ENCODE assay signal across 22 mouse cellular contexts in the genomic region with DNA sequence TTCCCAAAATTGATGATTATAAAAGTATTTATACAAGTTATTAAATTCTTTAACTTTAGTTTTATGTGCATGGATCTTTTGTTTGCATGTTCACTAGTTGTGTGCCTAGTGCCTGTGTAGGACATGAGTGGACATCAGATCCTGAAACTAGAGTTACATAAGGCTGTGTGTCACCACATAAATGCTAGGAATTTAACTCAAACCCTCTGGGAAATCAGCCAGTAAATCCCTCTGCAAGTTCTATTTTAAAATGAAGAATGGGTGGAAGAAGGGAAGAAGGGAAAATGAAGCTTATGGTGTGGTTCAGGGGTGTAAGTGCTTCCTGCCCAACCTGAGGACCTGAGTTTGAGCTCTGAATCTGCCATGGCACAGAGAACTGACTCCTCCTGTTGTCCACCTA. TPM values are rescaled to one million over a fixed set of nuclear protein-coding genes. Genes with fewer than 3 reads are reported as not detected.
DNase-seq lines count a peak whose midpoint lies in the region; ATAC-seq and TF ChIP-seq lines count a peak whose summit lies in the region.
"Had no signal": no experiment of that assay in that cellular context is flagged by ENCODE, and none has a peak within 500 bp of the region (broad histone marks: within the 10 kb centered on the region; RNA-seq: fewer than 3 reads in every experiment).

No protein-coding gene starts in this region.

- H3K27ac ChIP-seq in lung, embryonic 14.5 days (ENCODE audit: low read depth): no peak overlapping the region
- H3K27ac ChIP-seq in forebrain, embryonic 12.5 days: no peak overlapping the region
- H3K27ac ChIP-seq: forebrain, embryonic 15.5 days; heart, adult 2 months; heart, embryonic 10.5 days; hindbrain, embryonic 12.5 days; hindbrain, embryonic 15.5 days had no signal

- no peak overlapping the region for H3ac ChIP-seq in myocyte (ENCODE audit: control insufficient read depth, insufficient read length)

- H3K27me3 ChIP-seq in lung, embryonic 14.5 days (ENCODE audit: insufficient read depth, low read length): no peaks in the 10 kb centered on the region
- no peaks in the 10 kb centered on the region for H3K27me3 ChIP-seq in myocyte (ENCODE audit: control insufficient read depth, insufficient read depth, insufficient read length)
- H3K27me3 ChIP-seq in forebrain, embryonic 12.5 days: no peaks in the 10 kb centered on the region
- H3K27me3 ChIP-seq: CH12.LX; forebrain, embryonic 15.5 days; hindbrain, embryonic 12.5 days; hindbrain, embryonic 15.5 days had no signal

- H3K9ac ChIP-seq in lung, embryonic 14.5 days: no peak overlapping the region
- H3K9ac ChIP-seq in forebrain, embryonic 12.5 days: no peak overlapping the region
- H3K9ac ChIP-seq: forebrain, embryonic 15.5 days; hindbrain, embryonic 12.5 days; hindbrain, embryonic 15.5 days had no signal

- H3K9me3 ChIP-seq in lung, embryonic 14.5 days (ENCODE audit: low read depth, low read length): no peaks in the 10 kb centered on the region
- H3K9me3 ChIP-seq in forebrain, embryonic 12.5 days: no peaks in the 10 kb centered on the region
- H3K9me3 ChIP-seq: forebrain, embryonic 15.5 days; G1E; heart, embryonic 10.5 days; hindbrain, embryonic 12.5 days; hindbrain, embryonic 15.5 days had no signal

- H3K4me3 ChIP-seq in lung, embryonic 14.5 days (ENCODE audit: low read depth, low read length): no peak overlapping the region
- no peak overlapping the region for H3K4me3 ChIP-seq in myocyte
- H3K4me3 ChIP-seq in forebrain, embryonic 12.5 days (replicated peaks): no peak overlapping the region
- H3K4me3 ChIP-seq: forebrain, embryonic 15.5 days; heart, adult 2 months; heart, embryonic 10.5 days; hindbrain, embryonic 12.5 days; hindbrain, embryonic 15.5 days had no signal

- TF ChIP-seq CTCF in lung, embryonic 14.5 days (IDR thresholded peaks at IDR 0.05; ENCODE audit: low read depth): no peak

- peaks cover 39% of the 10 kb centered on the region for H3K79me2 ChIP-seq in myocyte (ENCODE audit: control insufficient read depth, insufficient read depth)

- no peaks in the 10 kb centered on the region for H3K4me1 ChIP-seq in lung, embryonic 14.5 days (ENCODE audit: insufficient read depth)
- H3K4me1 ChIP-seq in forebrain, embryonic 12.5 days: no peaks in the 10 kb centered on the region
- H3K4me1 ChIP-seq: forebrain, embryonic 15.5 days; heart, embryonic 10.5 days; hindbrain, embryonic 12.5 days; hindbrain, embryonic 15.5 days had no signal

- DNase-seq in lung, embryonic 14.5 days: peak; percentile 28
- no peak for DNase-seq in lung, postnatal 25 days (ENCODE audit: low spot score)
- DNase-seq in 3T3-L1 (ENCODE audit: low read depth, low spot score) (peak; percentile 70), NIH3T3 (ENCODE audit: low read depth) (peak; percentile 32)
- DNase-seq in cerebellum, adult 11-12 months: no peak
- DNase-seq: adrenal gland, adult 2 months; adrenal gland, postnatal 14 days; B cell, adult 2 months; cerebellum, adult 18-20 months; cerebellum, adult 9-10 months; cerebellum, postnatal 14 days; gastrocnemius, postnatal 25 days; heart, adult 2 months had no signal

- ATAC-seq in lung, embryonic 14.5 days (ENCODE audit: insufficient read depth): no peak
- ATAC-seq in forebrain, embryonic 12.5 days (ENCODE audit: low FRiP score): no peak
- ATAC-seq: forebrain, embryonic 15.5 days; intestine, postnatal 0 days had no signal

- no peak for TF ChIP-seq POLR2A in myocyte (IDR thresholded peaks at IDR 0.05; ENCODE audit: insufficient read length, low read depth)

- no peak overlapping the region for H3K4me2 ChIP-seq in lung, embryonic 14.5 days
- peak overlapping the region; percentile 25 for H3K4me2 ChIP-seq in myocyte (ENCODE audit: low read depth)
- H3K4me2 ChIP-seq in forebrain, embryonic 12.5 days: no peak overlapping the region
- H3K4me2 ChIP-seq: forebrain, embryonic 15.5 days; hindbrain, embryonic 12.5 days; hindbrain, embryonic 15.5 days had no signal

- H3K36me3 ChIP-seq in lung, embryonic 14.5 days (ENCODE audit: insufficient read depth): peaks cover 48% of the 10 kb centered on the region
- peaks cover 22% of the 10 kb centered on the region for H3K36me3 ChIP-seq in myocyte (ENCODE audit: control insufficient read depth, insufficient read depth)
- peaks cover 51% of the 10 kb centered on the region for H3K36me3 ChIP-seq in forebrain, embryonic 12.5 days (replicated peaks)

TF ChIP-seq in myocyte, 11 proteins besides CTCF, POLR2A, EP300 and RAD21:
- 0 out of 2 replicates have a peak, but pooled peaks have one; percentile 38 for TF ChIP-seq CEBPB (IDR thresholded peaks at IDR 0.05; ENCODE audit: insufficient read depth, poor library complexity, severe bottlenecking)
- no peak for TF ChIP-seq MYOD1 (IDR thresholded peaks at IDR 0.05; ENCODE audit: control insufficient read depth in 1 of 3, insufficient read length in 2 of 3, low read depth in 2 of 3)

RNA-seq across cellular contexts. Expression of a gene that starts 26.4 kb away (rescaled TPM):
- 65.9 and 67.4 TPM in 2 replicates for polyA plus RNA-seq in lung, embryonic 14.5 days (2014; fragmentation: Nextera tagmentation; extraction: Ambion mirVana)
- 30.2 TPM for polyA plus RNA-seq in myocyte (2012; fragmentation: generic; extraction: Trizol)
- polyA plus RNA-seq in forebrain, embryonic 12.5 days (2016; fragmentation: Nextera tagmentation; extraction: Ambion mirVana): 137 and 150 TPM in 2 replicates

Comparison
In these comparisons a context has a peak if more than half of its experiments do, and no peak if none do; other contexts are left out.
1. DNase-seq: peak in lung, embryonic 14.5 days (single experiment), 3T3-L1 (single experiment) and NIH3T3 (single experiment); none in lung, postnatal 25 days (single experiment) and cerebellum, adult 11-12 months (single experiment).